Mouse (Mus musculus): ENCODE data around the gene Enoph1. TPM values are rescaled to one million over a fixed set of nuclear protein-coding genes. Genes with fewer than 3 reads are reported as not detected.

Gene Enoph1
- polyA plus RNA-seq, 1 experiment from 2014 or later = 31.5 TPM

- H3K4me3 ChIP-seq (replicated peaks; ENCODE audit: low read depth, low read length) = no peak overlapping the region
- no peaks in the 10 kb centered on the region for H3K9me3 ChIP-seq (replicated peaks; ENCODE audit: low read length)
- ATAC-seq (replicated peaks; ENCODE audit: low FRiP score, low read depth) (no peak), DNase-seq (ENCODE audit: low spot score) (no peak)
- peaks cover 14% of the 10 kb centered on the region; the same call in 1 of the 2 replicates for H3K4me1 ChIP-seq (replicated peaks; ENCODE audit: insufficient read depth, low read length)
- H3K9ac ChIP-seq (ENCODE audit: low read depth, low read length) = no peak overlapping the region
- peak overlapping the region; percentile 19 for H3K4me2 ChIP-seq (ENCODE audit: low read length)
- no peak for TF ChIP-seq CTCF (IDR thresholded peaks at IDR 0.05; ENCODE audit: low read depth)
- no peaks in the 10 kb centered on the region for H3K27me3 ChIP-seq (ENCODE audit: insufficient read depth, low read length)
- H3K27ac ChIP-seq = no peak overlapping the region
- 36% methylated on average over 10 of the region's 10 CpGs for WGBS
- no peaks in the 10 kb centered on the region for H3K36me3 ChIP-seq (ENCODE audit: insufficient read depth, low read length)
These were observed 51.4 kb downstream of the Enoph1 start for GRCm38 (mm10) chr5:100091263-100091594.

GRCm38 (mm10) chr5:100091602-100092001 lies 51.8 kb downstream of the Enoph1 start:
- Histone ChIP-seq H3K27me3 (ENCODE audit: insufficient read depth, low read length) (no peaks in the 10 kb centered on the region), H3K4me2 (ENCODE audit: low read length) (peak overlapping the region; percentile 19), H3K27ac (no peak overlapping the region), H3K9me3 (replicated peaks; ENCODE audit: low read length) (no peaks in the 10 kb centered on the region), H3K36me3 (ENCODE audit: insufficient read depth, low read length) (no peaks in the 10 kb centered on the region), H3K9ac (ENCODE audit: low read depth, low read length) (no peak overlapping the region), H3K4me3 (replicated peaks; ENCODE audit: low read depth, low read length) (no peak overlapping the region), H3K4me1 (replicated peaks; ENCODE audit: insufficient read depth, low read length) (peaks cover 14% of the 10 kb centered on the region; the same call in 1 of the 2 replicates)
- ATAC-seq (replicated peaks; ENCODE audit: low FRiP score, low read depth) = no peak; the same call in 1 of the 2 replicates
- 8% methylated on average over 17 of the region's 17 CpGs for WGBS
- no peak for TF ChIP-seq CTCF (IDR thresholded peaks at IDR 0.05; ENCODE audit: low read depth)
- peak; percentile 58 for DNase-seq (ENCODE audit: low spot score)

- no peaks in the 10 kb centered on the region for H3K9me3 ChIP-seq (replicated peaks; ENCODE audit: low read length)
- H3K4me1 ChIP-seq (replicated peaks; ENCODE audit: insufficient read depth, low read length) = peaks cover 4% of the 10 kb centered on the region; the same call in 1 of the 2 replicates
- no peak overlapping the region for H3K9ac ChIP-seq (ENCODE audit: low read depth, low read length)
- no peaks in the 10 kb centered on the region for H3K36me3 ChIP-seq (ENCODE audit: insufficient read depth, low read length)
- H3K27ac ChIP-seq = no peak overlapping the region
- H3K4me2 ChIP-seq (ENCODE audit: low read length) = no peak overlapping the region
- no peak overlapping the region for H3K4me3 ChIP-seq (replicated peaks; ENCODE audit: low read depth, low read length)
- H3K27me3 ChIP-seq (ENCODE audit: insufficient read depth, low read length) = no peaks in the 10 kb centered on the region
- DNase-seq (ENCODE audit: low spot score) (no peak), ATAC-seq (replicated peaks; ENCODE audit: low FRiP score, low read depth) (peak; percentile 52)
- 42% methylated on average over 5 of the region's 5 CpGs for WGBS
- TF ChIP-seq CTCF (IDR thresholded peaks at IDR 0.05; ENCODE audit: low read depth) = no peak
These were observed 57.2 kb downstream of the Enoph1 start for GRCm38 (mm10) chr5:100096955-100097354.

- Histone ChIP-seq H3K36me3 (ENCODE audit: insufficient read depth, low read length) (no peaks in the 10 kb centered on the region), H3K4me1 (replicated peaks; ENCODE audit: insufficient read depth, low read length) (no peaks in the 10 kb centered on the region; the same call in 1 of the 2 replicates), H3K4me2 (ENCODE audit: low read length) (no peak overlapping the region), H3K4me3 (replicated peaks; ENCODE audit: low read depth, low read length) (no peak overlapping the region), H3K9ac (ENCODE audit: low read depth, low read length) (no peak overlapping the region), H3K27me3 (ENCODE audit: insufficient read depth, low read length) (no peaks in the 10 kb centered on the region), H3K9me3 (replicated peaks; ENCODE audit: low read length) (no peaks in the 10 kb centered on the region), H3K27ac (no peak overlapping the region)
- no peak for ATAC-seq (replicated peaks; ENCODE audit: low FRiP score, low read depth)
- DNase-seq (ENCODE audit: low spot score) = no peak
- 94% methylated on average over 4 of the region's 4 CpGs for WGBS
- no peak for TF ChIP-seq CTCF (IDR thresholded peaks at IDR 0.05; ENCODE audit: low read depth)
These were observed 58.2 kb downstream of the Enoph1 start for GRCm38 (mm10) chr5:100097967-100098366.

- H3K4me3 ChIP-seq (replicated peaks; ENCODE audit: low read depth, low read length) = no peak overlapping the region
- no peak overlapping the region for H3K27ac ChIP-seq
- H3K9me3 ChIP-seq (replicated peaks; ENCODE audit: low read length) = no peaks in the 10 kb centered on the region
- no peak overlapping the region for H3K9ac ChIP-seq (ENCODE audit: low read depth, low read length)
- H3K4me2 ChIP-seq (ENCODE audit: low read length) = no peak overlapping the region
- no peak for ATAC-seq (replicated peaks; ENCODE audit: low FRiP score, low read depth)
- 93% methylated on average over 1 of the region's 1 CpGs for WGBS
- no peaks in the 10 kb centered on the region for H3K36me3 ChIP-seq (ENCODE audit: insufficient read depth, low read length)
- no peak for DNase-seq (ENCODE audit: low spot score)
- no peaks in the 10 kb centered on the region for H3K27me3 ChIP-seq (ENCODE audit: insufficient read depth, low read length)
- H3K4me1 ChIP-seq (replicated peaks; ENCODE audit: insufficient read depth, low read length) = no peaks in the 10 kb centered on the region
- no peak for TF ChIP-seq CTCF (IDR thresholded peaks at IDR 0.05; ENCODE audit: low read depth)
These were observed 62.6 kb downstream of the Enoph1 start for GRCm38 (mm10) chr5:100102395-100102794.

- DNase-seq (ENCODE audit: low spot score) = no peak
- WGBS = 71% methylated on average over 9 of the region's 9 CpGs
- no peaks in the 10 kb centered on the region for H3K36me3 ChIP-seq (ENCODE audit: insufficient read depth, low read length)
- no peak overlapping the region for H3K4me2 ChIP-seq (ENCODE audit: low read length)
- H3K9me3 ChIP-seq (replicated peaks; ENCODE audit: low read length) = no peaks in the 10 kb centered on the region
- H3K4me1 ChIP-seq (replicated peaks; ENCODE audit: insufficient read depth, low read length) = no peaks in the 10 kb centered on the region
- no peak for TF ChIP-seq CTCF (IDR thresholded peaks at IDR 0.05; ENCODE audit: low read depth)
- no peak for ATAC-seq (replicated peaks; ENCODE audit: low FRiP score, low read depth)
- H3K27me3 ChIP-seq (ENCODE audit: insufficient read depth, low read length) = no peaks in the 10 kb centered on the region
- no peak overlapping the region for H3K9ac ChIP-seq (ENCODE audit: low read depth, low read length)
- H3K4me3 ChIP-seq (replicated peaks; ENCODE audit: low read depth, low read length) = no peak overlapping the region
- no peak overlapping the region for H3K27ac ChIP-seq
These were observed 69.1 kb downstream of the Enoph1 start for GRCm38 (mm10) chr5:100108866-100109265.

Measured in kidney, postnatal 0 days (tissue).